Mouse (Mus musculus): Measurements from ENCODE around the gene Thtpa.

Thtpa gene

DNA sequence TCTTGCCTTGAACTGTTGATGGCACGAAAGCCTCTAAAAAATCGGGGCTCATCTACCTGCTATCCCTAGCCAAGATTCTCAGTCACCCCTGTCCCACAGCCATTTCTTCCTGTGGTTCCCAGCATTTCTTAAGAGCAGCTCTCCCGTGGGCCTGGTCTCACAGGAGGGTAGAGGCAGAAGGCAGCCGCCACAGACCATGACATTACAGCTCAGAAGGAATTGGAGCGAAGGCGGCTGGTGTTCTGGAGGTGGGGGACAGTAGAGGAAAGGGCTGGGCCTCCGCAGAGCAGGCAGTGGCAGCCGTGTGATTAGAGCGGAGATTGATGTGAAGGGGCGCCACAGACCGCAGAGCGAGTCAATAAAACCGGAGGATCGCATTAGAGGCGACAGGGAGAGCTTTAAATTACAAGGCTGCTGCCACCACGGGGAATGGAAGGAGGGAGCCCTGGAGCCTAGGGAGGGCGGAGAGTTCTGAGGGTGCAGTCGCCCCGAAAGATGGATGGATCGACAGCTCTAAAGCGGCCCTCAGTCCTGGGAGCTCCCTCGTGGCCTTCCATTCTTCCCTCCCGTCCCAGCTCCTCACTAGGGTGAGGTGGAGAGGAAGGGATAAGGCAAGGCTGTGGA is 16.1 kb upstream of the Thtpa start:
- no peak for DNase-seq

DNA sequence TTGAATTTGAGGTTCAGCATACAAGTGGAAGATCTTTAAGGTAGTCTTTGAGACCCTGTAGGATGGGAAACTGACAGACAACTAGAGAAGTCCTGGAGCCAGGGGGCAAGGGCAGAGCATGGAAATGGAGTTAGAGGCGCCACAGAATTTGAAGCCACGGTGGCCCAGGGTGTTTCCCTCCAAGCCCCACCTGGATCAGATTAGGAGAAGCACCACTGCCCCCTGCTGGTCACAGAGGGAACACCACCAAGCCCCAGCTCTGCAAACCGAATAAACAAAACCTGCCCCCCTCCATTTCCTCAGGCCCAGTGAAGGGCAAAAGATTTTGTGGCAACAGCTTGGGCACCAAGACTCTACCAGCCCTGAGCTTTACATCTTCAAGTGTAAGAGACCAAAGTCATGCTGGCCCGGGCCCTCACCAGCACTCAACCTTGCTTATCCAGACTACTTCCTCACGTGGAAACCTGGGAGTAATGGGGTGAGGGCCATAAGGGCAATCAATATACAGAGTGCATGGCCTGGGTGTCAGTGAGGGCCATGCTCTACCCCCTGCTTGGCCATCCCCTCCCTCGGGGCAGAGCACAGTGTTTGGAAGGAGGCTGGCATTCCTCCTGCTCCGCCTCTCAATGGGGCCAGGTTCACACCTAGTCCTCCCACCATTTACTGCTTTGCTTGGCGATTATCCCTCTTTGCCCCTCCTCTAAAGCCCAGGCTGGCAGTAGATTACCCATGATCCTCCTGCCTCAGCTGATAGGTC is 15.2 kb upstream of the Thtpa start:
- DNase-seq: peak; percentile 88

DNA sequence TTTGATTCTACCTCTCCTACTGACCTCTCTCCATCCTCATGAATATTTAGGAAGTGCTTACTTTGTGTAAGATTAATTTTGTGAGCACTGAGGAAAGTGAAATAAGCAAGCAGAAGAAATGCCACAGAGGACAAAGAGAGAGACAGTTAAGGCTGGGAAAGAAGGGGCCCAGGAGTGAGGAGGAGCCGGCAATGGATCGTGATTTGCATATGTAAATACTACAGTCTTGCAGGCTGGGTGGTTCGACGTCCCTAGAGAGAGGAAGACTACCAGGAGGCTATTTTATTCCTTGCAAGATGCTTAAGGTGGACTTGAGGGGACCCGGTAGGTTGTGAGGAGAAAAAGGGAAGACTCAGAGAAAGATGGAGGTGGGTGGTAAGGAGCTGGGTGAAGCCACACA is 13.5 kb upstream of the Thtpa start:
- DNase-seq: no peak

DNA sequence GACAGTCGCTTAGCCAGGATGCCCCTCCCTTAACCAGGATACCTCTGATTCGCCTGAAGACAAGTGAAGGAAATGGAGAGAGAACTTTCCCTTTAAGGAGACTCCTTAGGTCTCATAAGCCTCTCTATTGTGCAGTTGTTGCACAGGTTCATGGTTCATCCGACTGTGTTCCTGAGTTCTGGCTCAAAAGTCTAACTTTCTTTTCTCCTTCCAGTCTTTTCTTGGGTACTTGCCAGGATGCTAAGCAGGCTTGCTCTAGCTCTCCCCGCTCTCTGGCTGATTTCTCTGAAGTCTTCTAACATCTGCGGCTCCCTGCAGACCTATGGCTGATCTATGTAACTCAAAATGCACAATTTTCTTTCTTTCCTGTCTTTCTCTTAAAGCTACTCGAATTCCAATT is 11.1 kb upstream of the Thtpa start:
- no peak for DNase-seq

DNA sequence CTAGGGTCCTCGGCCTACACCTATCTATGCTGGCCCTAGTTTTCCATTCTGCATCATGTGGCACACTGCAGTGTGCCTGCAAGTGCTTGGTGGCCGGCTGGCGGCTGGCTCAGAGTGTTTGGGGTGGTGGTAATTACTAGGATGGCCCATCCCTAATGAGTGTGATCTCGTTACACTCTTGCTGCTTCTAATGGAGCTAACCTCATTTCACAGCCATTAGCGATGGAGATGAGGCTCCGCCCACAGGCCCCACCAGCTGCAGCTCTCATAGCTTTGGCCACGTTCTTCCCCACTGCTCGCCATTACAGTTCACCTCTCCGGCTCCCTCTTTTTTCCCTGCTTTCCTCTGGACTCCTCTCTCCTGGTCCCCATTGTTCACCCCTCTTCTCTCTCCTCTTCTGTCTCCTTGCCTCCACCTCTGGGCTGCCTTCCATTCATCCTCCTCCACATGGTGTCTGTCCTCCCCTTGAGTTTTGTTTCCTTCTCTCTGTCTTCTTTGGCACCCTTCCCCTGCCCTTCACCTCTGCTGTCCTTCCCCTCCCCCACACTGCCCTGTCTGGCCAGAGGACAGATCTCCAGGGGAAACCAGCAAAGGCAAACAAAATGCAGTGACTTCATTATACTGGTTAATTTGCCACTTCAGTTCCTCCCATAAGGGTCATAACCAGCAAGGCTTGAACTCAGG is 9.1 kb upstream of the Thtpa start:
- DNase-seq: peak; percentile 10

DNA sequence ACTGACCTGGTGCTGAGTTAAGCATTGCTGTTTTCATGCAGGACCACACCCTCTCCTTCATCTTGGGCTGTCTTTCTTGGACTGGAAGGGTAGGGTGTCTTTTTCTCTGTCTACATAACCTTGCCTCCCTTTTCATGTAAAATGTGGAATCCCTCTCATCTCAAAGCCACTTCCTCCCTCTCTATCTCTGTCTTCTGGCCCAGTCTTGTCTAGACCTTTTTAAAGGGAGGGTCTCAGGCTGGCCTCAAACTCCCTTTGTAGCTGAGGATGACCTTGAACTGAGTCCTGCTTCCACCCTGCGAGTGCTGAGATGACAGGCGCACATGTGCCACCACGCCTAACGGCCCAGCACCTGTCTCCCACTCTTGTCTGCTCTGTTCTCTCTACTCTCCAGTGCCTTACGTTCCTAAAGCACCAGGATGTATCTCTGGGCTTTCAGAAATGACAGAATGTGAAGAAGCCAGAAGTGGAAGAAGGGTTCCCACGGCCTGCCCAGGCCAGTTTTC is 8.5 kb upstream of the Thtpa start:
- no peak for DNase-seq

DNA sequence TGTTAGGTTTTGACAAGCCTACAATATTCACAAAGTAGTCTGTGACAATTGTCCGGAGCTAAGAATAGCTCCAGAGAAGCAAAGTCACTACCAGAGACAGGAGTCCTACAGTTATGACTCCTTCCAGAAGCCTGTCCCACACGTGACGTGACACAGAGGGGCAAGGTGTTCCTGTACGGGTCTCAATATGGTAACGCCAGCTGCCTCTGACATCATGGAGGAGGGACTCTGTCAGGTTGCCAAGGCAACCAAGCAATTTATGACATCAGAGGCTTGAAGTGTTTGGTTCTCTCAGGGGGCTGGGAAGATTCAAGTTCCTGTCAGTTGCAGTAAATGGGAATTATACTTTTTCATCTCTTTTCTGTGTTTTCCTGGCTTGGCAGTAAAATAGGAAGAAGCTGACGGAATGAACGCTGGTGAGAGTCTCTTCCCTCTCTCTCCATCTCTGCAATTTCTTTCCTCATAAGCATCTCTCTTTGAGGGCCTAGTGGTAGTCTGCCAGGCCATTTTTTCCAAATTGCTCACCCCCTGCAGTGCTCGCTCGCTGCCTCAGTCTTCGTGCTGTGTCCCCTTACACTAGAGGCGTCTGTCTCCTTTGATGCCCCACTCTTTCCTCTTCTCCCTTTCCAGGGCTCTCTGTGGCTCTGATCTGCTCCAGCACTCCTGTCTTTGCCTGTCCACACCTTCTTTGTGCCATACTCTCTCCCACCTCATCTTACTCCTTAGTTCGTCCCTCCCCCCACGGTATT is 5.2 kb upstream of the Thtpa start:
- DNase-seq: peak; percentile 37

DNA sequence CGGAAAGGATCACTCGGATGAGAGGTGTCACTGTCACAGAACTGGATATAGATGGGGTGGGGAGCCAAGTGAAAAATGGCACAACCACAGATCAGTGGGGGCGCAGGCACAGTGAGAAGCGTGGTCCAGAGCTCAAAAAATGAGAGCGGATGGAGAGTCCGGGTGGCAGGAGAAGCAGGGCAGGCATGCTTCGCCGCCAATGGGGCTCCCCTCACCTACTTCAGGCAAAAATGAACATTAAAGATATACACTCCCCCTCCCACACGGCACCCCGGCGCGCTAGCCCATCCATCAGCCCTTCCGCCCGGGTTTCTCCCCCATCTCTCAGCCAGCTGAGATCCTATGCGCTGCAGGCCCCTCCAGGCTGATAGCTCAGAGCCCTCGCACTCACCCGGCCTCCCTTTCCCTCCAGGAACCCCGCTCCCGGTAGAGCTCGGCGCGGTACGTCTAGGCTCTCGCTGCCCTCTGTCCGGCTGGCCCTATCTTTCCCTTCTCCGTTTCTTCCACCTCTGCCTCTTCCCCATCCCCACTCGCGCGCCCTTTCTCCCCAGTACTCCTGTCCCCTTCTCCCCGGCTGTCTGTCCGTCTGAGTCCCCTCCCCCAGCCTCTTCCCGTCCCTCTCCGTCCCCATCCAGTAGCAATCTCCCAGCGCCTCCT is 3.2 kb upstream of the Thtpa start:
- peak; percentile 54 for DNase-seq

DNA sequence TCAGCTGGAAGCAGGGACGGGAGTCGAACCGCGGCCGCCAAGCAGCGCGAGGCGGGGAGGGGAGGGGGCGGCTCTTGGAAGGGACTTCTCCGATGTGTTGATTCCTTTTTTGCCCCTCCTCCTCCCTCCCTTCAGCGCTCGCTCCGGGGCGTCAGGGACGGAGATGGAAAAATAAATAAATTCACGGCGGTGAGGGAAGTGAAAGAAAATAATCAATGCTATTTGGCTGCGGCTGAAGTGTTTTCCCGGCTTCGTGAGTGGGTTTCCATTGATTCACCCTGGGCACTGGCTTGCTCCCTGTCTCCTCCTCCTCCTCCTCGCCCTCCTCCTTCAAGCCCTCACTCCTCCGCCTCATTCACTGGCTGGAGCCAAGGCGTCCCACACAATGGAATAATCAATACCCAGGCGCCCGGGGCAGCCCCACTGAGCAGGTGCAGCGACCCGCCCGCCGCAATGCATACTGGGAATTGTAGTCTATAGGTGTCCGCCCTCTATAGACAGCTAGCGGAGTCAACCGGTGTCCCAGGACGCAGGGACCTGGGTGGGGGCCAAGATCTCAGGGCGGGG is 2.5 kb upstream of the Thtpa start, which contains the start of gene Zfhx2:
TSS of gene Zfhx2 (minus strand) at position 314 of the 567 bp plus-strand sequence.
- DNase-seq: peak; percentile 89

DNA sequence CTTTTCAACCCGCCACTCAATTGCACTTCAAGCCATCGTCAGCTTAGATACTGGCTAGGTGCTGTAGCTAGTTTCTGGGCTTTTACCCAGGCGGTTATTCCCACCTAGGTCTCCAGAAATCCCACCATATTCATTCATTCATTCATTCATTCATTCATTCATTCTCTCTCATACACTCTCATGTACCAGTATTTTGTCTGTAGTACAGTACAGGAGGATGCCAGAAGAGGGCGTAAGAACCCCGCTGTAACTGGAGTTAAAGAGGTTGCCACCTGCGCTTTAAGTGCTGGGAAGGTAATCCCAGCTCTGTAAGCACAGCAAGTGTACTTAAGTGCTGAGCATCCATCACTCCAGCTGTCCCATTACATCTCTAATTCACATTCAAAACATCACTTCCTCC is 657 bp upstream of the Thtpa start:
- DNase-seq: no peak

DNA sequence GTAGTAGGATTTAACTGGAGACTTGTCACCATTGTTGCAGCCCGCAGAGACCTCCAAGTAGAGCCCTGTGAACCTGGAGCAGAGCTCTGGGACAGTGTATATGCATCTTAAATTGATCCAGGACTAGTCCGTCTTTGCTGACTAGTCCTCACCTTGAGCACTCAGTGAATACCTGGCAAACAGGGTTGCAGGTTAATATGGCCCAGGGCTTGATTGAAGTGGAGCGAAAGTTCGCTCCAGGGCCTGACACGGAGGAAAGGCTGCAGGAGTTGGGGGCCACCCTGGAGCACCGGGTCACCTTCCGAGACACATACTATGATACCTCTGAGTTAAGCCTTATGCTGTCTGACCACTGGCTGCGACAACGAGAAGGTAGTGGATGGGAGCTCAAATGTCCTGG is 679 bp downstream of the Thtpa start:
- no peak for DNase-seq

DNA sequence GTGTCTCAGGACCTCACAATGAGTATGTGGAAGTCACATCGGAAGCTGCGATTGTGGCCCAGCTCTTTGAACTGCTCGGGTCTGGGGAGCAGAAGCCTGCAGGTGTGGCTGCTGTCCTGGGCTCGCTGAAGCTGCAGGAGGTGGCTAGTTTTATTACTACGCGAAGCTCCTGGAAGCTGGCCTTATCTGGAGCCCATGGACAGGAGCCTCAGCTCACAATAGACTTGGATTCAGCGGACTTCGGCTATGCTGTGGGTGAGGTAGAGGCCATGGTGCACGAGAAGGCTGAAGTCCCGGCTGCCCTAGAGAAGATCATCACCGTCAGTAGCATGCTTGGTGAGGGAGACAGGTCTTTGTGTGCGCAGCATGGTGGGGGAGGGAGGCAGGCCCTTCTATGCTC is 1.1 kb downstream of the Thtpa start:
- DNase-seq: no peak

DNA sequence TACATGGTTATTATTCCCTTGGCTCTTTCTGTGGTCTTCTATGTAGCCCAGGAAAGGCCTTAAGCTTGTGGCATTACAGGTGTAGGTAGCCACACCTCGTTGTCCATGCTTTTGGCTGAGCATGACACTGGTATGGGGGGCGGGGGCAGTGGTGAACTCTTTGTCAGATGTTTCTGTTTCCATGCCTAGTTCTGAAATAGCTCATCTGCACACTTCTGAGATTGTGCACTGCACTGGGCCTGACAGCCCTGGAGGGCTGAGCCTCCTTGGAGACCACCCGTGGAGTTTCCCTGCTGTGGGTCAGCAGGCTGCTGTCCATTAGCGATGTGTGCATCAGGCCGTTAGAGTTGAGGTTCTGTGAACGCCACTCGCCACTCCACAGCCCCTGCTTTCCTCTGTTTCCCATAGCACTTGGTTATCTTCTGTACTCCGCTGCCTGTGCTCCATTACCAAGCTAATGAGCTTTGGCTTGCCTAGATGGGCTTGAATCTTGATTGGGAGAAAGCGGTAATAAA is 2.0 kb downstream of the Thtpa start:
- no peak for DNase-seq

DNA sequence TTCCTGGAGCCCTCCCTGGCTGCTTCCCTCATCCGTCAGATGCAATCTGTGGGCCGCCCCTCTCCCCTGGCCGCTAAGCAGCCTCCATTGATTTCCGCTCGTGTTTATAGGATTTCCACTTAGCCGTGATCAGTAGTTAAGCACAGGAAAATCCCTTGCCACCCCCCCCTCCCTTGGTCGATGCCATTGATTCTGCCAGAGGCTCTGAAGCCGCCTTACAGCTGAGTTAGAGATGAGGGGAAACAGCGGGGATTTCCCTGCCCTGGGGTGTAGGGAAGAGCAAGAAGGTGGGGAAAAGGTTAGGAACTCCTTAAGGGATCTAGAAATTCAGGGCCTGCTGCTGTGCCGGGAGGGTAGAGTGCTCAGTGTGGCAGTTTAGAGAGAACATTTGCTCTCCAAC is 3.1 kb downstream of the Thtpa start:
- no peak for DNase-seq

DNA sequence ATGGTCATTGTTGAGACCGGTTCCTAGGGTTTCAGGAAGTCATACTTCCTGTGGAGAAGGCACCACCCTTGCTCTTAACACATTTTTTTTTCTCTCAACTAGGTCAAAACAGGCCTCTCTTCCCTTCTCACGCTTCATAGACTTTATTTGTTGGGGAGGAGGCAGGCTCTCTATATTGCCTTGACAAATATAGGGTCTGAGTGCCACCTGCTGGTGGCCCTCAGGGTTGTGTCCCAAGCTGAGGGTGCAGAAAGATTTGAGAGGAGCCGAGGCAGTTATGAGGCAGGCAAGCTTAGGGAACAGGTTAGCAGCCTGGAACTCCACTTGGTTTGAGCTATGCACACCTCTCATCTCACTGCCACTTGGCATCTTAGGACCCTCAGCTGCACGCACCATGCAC is 3.5 kb downstream of the Thtpa start:
- peak; percentile 67 for DNase-seq

DNA sequence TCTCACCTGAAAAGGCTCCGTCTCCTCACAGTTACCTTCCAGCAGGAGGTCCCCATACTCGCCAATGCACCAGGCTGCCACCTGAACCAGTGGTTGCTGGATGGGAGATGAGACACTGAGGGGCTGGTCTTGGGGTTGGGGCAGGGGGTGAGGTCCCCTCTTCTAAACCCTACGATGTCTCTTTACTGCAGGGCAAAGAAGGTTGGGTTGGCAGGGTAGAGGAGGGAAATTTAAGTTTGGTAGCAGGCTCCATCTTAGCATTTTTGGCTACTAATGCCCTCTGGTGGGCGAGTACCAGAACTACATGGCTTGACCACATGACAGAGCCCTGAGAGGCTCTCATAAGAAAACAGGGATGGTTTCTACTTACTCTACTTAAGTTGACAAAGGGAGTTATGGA is 7.0 kb downstream of the Thtpa start:
- peak; percentile 56 for DNase-seq

DNA sequence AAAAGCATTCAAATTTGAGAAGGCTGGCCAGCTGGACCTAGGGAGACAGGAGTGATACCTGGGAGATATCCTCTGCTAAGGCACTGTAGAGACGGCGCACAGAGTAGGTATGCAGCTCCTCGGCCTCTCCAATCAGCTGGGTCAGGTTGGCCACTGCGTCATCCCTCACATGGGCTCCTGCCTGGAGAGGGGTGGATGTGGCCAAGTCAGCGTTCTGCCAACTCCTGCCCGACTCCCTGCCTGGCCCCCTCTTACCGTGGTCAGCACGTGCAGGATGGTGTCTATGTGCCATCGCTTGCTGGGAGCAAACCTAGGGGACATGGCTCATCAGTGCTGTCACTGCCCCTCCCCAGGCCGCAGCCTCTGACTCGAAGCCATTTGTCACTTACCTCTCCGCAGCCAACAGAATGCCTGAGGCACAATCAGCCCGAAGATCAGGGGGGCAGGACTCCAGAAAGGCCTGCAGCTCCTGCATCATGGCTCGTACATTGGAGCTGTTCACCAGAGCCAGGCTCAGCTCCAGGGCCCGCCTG is 7.7 kb downstream of the Thtpa start:
- DNase-seq: no peak

DNA sequence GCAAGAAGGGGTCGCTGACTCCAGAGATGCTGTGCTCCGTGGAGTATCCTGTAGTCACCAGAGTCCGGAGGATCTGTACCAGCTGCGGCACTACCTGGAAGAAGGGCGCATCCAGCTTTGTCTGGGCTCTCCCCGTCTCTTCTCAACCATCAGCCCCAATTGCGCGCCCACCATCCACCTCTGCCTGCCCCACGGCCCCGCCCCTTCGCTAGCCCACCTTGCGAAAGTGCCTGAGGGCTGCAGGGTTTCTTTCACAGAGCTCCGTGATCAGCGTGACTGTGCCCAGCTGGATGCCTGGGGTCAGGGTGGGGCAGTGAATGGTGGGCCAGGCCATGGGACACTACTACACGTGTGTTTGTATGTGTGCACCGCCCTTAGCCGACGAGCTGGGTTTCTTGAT is 9.8 kb downstream of the Thtpa start:
- DNase-seq: no peak

DNA sequence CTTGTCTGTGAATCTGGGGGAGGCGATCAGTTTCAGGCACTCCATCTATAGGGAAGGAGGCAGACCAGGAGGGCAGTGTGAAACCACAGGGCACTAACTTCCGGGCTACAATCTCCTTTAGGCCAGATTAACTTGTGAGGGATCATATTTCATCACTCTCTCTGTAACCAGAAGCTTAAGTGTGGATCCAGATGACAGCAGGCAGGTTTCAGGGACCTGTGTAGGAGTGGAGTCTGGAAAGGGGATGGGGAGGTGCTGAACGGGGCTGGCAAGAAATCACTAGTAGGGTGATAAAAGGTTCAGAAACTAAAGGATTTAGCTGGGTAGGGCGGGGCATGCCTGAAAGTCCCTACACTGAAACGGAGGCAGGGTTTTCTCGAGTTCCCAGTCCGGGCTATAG is 10.8 kb downstream of the Thtpa start:
- no peak for DNase-seq

DNA sequence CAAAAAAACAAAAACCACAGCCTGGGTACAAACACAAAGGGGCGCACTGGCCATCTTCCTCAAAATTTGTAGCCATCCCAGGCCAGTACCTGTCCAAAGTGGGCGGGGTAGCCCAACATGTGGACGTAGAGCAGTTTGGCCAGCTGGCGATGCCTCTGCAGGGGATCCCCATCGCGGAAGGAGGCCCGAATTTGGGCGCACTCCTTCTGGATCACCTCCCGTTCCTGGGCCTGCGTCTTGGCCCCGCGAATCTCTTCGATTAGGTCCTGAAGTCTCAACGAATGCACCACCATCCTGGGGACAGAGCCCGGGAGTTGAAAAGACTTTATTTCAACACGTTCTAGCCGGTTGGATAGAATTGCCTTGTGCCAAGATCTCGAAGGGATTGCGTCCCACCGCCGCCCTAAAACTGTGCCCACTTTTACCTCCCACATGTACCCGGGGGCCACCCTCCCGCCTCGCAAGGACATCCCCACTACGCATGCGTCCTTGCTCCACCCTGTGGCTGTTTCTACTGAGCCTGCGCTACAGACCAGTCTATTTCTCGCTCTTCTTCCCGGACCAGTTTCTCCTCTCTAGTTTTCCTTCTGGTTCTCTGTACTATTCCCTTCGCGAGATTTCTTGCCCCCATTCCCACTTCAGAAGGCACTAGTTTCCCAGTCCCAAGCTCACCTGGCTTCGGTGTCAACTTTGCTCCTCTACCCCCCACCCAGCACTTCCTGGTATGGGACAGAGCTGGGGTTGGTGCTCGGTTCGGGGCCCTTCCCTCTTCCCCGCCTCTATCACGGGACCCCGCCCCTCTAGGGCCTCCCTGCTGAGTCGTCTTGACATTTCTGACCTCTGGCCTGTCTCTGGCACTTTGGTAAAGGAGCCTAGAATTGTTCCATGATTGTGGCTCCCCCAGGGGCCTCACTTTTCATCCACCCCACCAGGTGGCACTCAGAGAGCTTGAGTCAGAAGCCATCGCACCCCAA is 11.5 kb downstream of the Thtpa start, which contains the start of gene Ap1g2:
TSS of gene Ap1g2 (minus strand) at position 758 of the 974 bp plus-strand sequence.
- peak; percentile 87 for DNase-seq
